Mouse (Mus musculus): ENCODE data around the gene Slc9a9. TPM values are rescaled to one million over a fixed set of nuclear protein-coding genes. Genes with fewer than 3 reads are reported as not detected.

The Slc9a9 gene
- polyA plus RNA-seq, 1 experiment = 16.0 TPM

GRCm38 (mm10) chr9:95181241-95182043 is 511.7 kb downstream of the Slc9a9 start:
- TF ChIP-seq CTCF (IDR thresholded peaks at IDR 0.05; ENCODE audit: extremely low read depth, insufficient read depth, low read length) = no peak
- TF ChIP-seq POLR2A (IDR thresholded peaks at IDR 0.05; ENCODE audit: extremely low read depth, insufficient read depth, low read length) = no peak
- peaks cover 4% of the 10 kb centered on the region for H3K4me1 ChIP-seq (ENCODE audit: control insufficient read depth, insufficient read depth, low read length)
- H3K27ac ChIP-seq (ENCODE audit: insufficient read depth, low read length) = no peak overlapping the region
- no peak overlapping the region for H3K4me3 ChIP-seq (ENCODE audit: insufficient read depth, low read length)

- Histone ChIP-seq H3K4me1 (ENCODE audit: control insufficient read depth, insufficient read depth, low read length) (peaks cover 5% of the 10 kb centered on the region), H3K4me3 (ENCODE audit: insufficient read depth, low read length) (no peak overlapping the region), H3K27ac (ENCODE audit: insufficient read depth, low read length) (no peak overlapping the region)
- TF ChIP-seq POLR2A (IDR thresholded peaks at IDR 0.05; ENCODE audit: extremely low read depth, insufficient read depth, low read length) (no peak), CTCF (IDR thresholded peaks at IDR 0.05; ENCODE audit: extremely low read depth, insufficient read depth, low read length) (no peak)
These were observed 512.6 kb downstream of the Slc9a9 start for GRCm38 (mm10) chr9:95182272-95182671.

GRCm38 (mm10) chr9:95184453-95184852 is 514.7 kb downstream of the Slc9a9 start:
- Histone ChIP-seq H3K4me3 (ENCODE audit: insufficient read depth, low read length) (no peak overlapping the region), H3K27ac (ENCODE audit: insufficient read depth, low read length) (no peak overlapping the region), H3K4me1 (ENCODE audit: control insufficient read depth, insufficient read depth, low read length) (peaks cover 5% of the 10 kb centered on the region)
- TF ChIP-seq CTCF (IDR thresholded peaks at IDR 0.05; ENCODE audit: extremely low read depth, insufficient read depth, low read length) (no peak), POLR2A (IDR thresholded peaks at IDR 0.05; ENCODE audit: extremely low read depth, insufficient read depth, low read length) (no peak)

GRCm38 (mm10) chr9:95185840-95186239 is 516.1 kb downstream of the Slc9a9 start:
- Histone ChIP-seq H3K27ac (ENCODE audit: insufficient read depth, low read length) (no peak overlapping the region), H3K4me1 (ENCODE audit: control insufficient read depth, insufficient read depth, low read length) (peaks cover 3% of the 10 kb centered on the region; the same call in 1 of the 2 replicates), H3K4me3 (ENCODE audit: insufficient read depth, low read length) (no peak overlapping the region)
- TF ChIP-seq POLR2A (IDR thresholded peaks at IDR 0.05; ENCODE audit: extremely low read depth, insufficient read depth, low read length) (no peak), CTCF (IDR thresholded peaks at IDR 0.05; ENCODE audit: extremely low read depth, insufficient read depth, low read length) (no peak)

GRCm38 (mm10) chr9:95186386-95187289 is 516.9 kb downstream of the Slc9a9 start:
- 0 out of 2 replicates have a peak overlapping the region, but pooled peaks have one; percentile 5 for H3K27ac ChIP-seq (ENCODE audit: insufficient read depth, low read length)
- peaks cover 3% of the 10 kb centered on the region; the same call in 1 of the 2 replicates for H3K4me1 ChIP-seq (ENCODE audit: control insufficient read depth, insufficient read depth, low read length)
- no peak overlapping the region for H3K4me3 ChIP-seq (ENCODE audit: insufficient read depth, low read length)
- TF ChIP-seq CTCF (IDR thresholded peaks at IDR 0.05; ENCODE audit: extremely low read depth, insufficient read depth, low read length) (no peak), POLR2A (IDR thresholded peaks at IDR 0.05; ENCODE audit: extremely low read depth, insufficient read depth, low read length) (no peak)

GRCm38 (mm10) chr9:95188362-95189217 is 518.9 kb downstream of the Slc9a9 start:
- H3K27ac ChIP-seq (ENCODE audit: insufficient read depth, low read length) = no peak overlapping the region
- no peak for TF ChIP-seq POLR2A (IDR thresholded peaks at IDR 0.05; ENCODE audit: extremely low read depth, insufficient read depth, low read length)
- TF ChIP-seq CTCF (IDR thresholded peaks at IDR 0.05; ENCODE audit: extremely low read depth, insufficient read depth, low read length) = no peak
- no peak overlapping the region for H3K4me3 ChIP-seq (ENCODE audit: insufficient read depth, low read length)
- H3K4me1 ChIP-seq (ENCODE audit: control insufficient read depth, insufficient read depth, low read length) = peaks cover 3% of the 10 kb centered on the region; the same call in 1 of the 2 replicates

GRCm38 (mm10) chr9:95189218-95189605 is 519.5 kb downstream of the Slc9a9 start:
- Histone ChIP-seq H3K27ac (ENCODE audit: insufficient read depth, low read length) (no peak overlapping the region), H3K4me1 (ENCODE audit: control insufficient read depth, insufficient read depth, low read length) (peaks cover 3% of the 10 kb centered on the region; the same call in 1 of the 2 replicates), H3K4me3 (ENCODE audit: insufficient read depth, low read length) (no peak overlapping the region)
- TF ChIP-seq POLR2A (IDR thresholded peaks at IDR 0.05; ENCODE audit: extremely low read depth, insufficient read depth, low read length) (no peak), CTCF (IDR thresholded peaks at IDR 0.05; ENCODE audit: extremely low read depth, insufficient read depth, low read length) (no peak)

- H3K4me3 ChIP-seq (ENCODE audit: insufficient read depth, low read length) = no peak overlapping the region
- H3K4me1 ChIP-seq (ENCODE audit: control insufficient read depth, insufficient read depth, low read length) = peaks cover 2% of the 10 kb centered on the region
- no peak for TF ChIP-seq POLR2A (IDR thresholded peaks at IDR 0.05; ENCODE audit: extremely low read depth, insufficient read depth, low read length)
- no peak for TF ChIP-seq CTCF (IDR thresholded peaks at IDR 0.05; ENCODE audit: extremely low read depth, insufficient read depth, low read length)
- no peak overlapping the region for H3K27ac ChIP-seq (ENCODE audit: insufficient read depth, low read length)
These were observed 521.7 kb downstream of the Slc9a9 start for GRCm38 (mm10) chr9:95191442-95191841.
